Mouse (Mus musculus) embryonic facial prominence, embryonic 11.5 days (tissue): Measurements from ENCODE around the gene Serinc3. TPM values are rescaled to one million over a fixed set of nuclear protein-coding genes. Genes with fewer than 3 reads are reported as not detected.

ENCODE experiments used
- ATAC-seq: fragments of 200-750 bp; cut with Nextera tagmentation; replicated peaks from 2 replicates; pipeline ENCODE4 v1.8.0; 2017; ENCODE audit warnings: low read depth; ENCODE audit not compliant: insufficient number of reproducible peaks, low FRiP score, low TSS enrichment
- DNase-seq: peaks from one replicate; pipeline ENCODE4 v3.0.0-alpha.2; 2015; ENCODE audit warnings: low spot score
- H3K27ac ChIP-seq: fragments of 300-500 bp; sonication (generic); replicated peaks from 2 replicates; pipeline ENCODE4 v1.5.1; 2014; ENCODE audit warnings: mild to moderate bottlenecking, low read depth, low read length, control low read depth
- H3K27me3 ChIP-seq: fragments of 300-500 bp; sonication (generic); 2 replicates; pipeline ENCODE4 v1.6.1; 2014; ENCODE audit warnings: mild to moderate bottlenecking, low read length, moderate library complexity, mixed read lengths; ENCODE audit not compliant: control insufficient read depth, insufficient read depth
- H3K36me3 ChIP-seq: fragments of 300-500 bp; sonication (generic); replicated peaks from 2 replicates; pipeline ENCODE4 v1.6.1; 2014; ENCODE audit warnings: low read depth, mild to moderate bottlenecking, low read length, moderate library complexity, mixed read lengths; ENCODE audit not compliant: control insufficient read depth, insufficient read depth
- H3K4me1 ChIP-seq: fragments of 300-500 bp; sonication (generic); 2 replicates; pipeline ENCODE4 v1.6.1; 2014; ENCODE audit warnings: low read length, mixed read lengths; ENCODE audit not compliant: control insufficient read depth, insufficient read depth
- H3K4me2 ChIP-seq: fragments of 300-500 bp; sonication (generic); 2 replicates; pipeline ENCODE4 v1.6.1; 2014; ENCODE audit warnings: low read depth, mild to moderate bottlenecking, control low read depth, low read length, moderate library complexity
- H3K4me3 ChIP-seq: fragments of 300-500 bp; sonication (generic); 2 replicates; pipeline ENCODE4 v1.5.1; 2014; ENCODE audit warnings: low read depth, low read length, control low read depth
- H3K9ac ChIP-seq: fragments of 300-500 bp; sonication (generic); replicated peaks from 2 replicates; pipeline ENCODE4 v1.6.1; 2014; ENCODE audit warnings: mild to moderate bottlenecking, control low read depth, low read length
- H3K9me3 ChIP-seq: fragments of 300-500 bp; sonication (generic); replicated peaks from 2 replicates; pipeline ENCODE4 v1.6.1; 2016; ENCODE audit warnings: mild to moderate bottlenecking, low read length, inconsistent platforms, mixed read lengths; ENCODE audit not compliant: control insufficient read depth
- WGBS: fragments of 180-500 bp; shearing (Covaris S2); extraction: QIAGEN DNeasy Blood & Tissue Kit; methylation state at CpG from one replicate; pipeline ENCODE4 v1.1.7; 2014; 5-methylcytosine and 5-hydroxymethylcytosine counted together
- polyA plus RNA-seq: library from polyadenylated mRNA; unstranded; fragments of >200 nt; fragmentation: Nextera tagmentation; extraction: Ambion mirVana; gene quantifications from 2 replicates; pipeline ENCODE4 v1.2.1, GENCODE M21; 2014

The Serinc3 gene
- polyA plus RNA-seq, 1 experiment from 2014 or later = 26.0 TPM

GRCm38 (mm10) chr2:163595119-163595518 lies 49.8 kb downstream of the Serinc3 start:
- DNase-seq = no peak
- no peaks in the 10 kb centered on the region for H3K36me3 ChIP-seq
- no peak overlapping the region for H3K27ac ChIP-seq
- 18% methylated on average over 2 of the region's 2 CpGs for WGBS
- H3K4me1 ChIP-seq = no peaks in the 10 kb centered on the region; the same call in 1 of the 2 replicates
- H3K9me3 ChIP-seq = no peaks in the 10 kb centered on the region
- no peak overlapping the region for H3K4me3 ChIP-seq
- H3K4me2 ChIP-seq = no peak overlapping the region
- no peak for ATAC-seq
- H3K9ac ChIP-seq = no peak overlapping the region
- no peaks in the 10 kb centered on the region for H3K27me3 ChIP-seq

- no peak overlapping the region for H3K4me3 ChIP-seq
- no peaks in the 10 kb centered on the region for H3K9me3 ChIP-seq
- no peaks in the 10 kb centered on the region; the same call in 1 of the 2 replicates for H3K4me1 ChIP-seq
- 90% methylated on average over 10 of the region's 10 CpGs for WGBS
- no peaks in the 10 kb centered on the region for H3K36me3 ChIP-seq
- no peak for ATAC-seq
- H3K4me2 ChIP-seq = no peak overlapping the region
- no peak overlapping the region for H3K9ac ChIP-seq
- no peak overlapping the region for H3K27ac ChIP-seq
- no peak for DNase-seq
- no peaks in the 10 kb centered on the region for H3K27me3 ChIP-seq
These were observed 51.2 kb downstream of the Serinc3 start for GRCm38 (mm10) chr2:163593636-163594282.

GRCm38 (mm10) chr2:163592084-163592483 lies 52.8 kb downstream of the Serinc3 start:
- Histone ChIP-seq H3K27ac (no peak overlapping the region), H3K9ac (no peak overlapping the region), H3K4me1 (no peaks in the 10 kb centered on the region; the same call in 1 of the 2 replicates), H3K27me3 (no peaks in the 10 kb centered on the region), H3K36me3 (no peaks in the 10 kb centered on the region), H3K4me3 (no peak overlapping the region), H3K9me3 (no peaks in the 10 kb centered on the region), H3K4me2 (no peak overlapping the region)
- ATAC-seq = no peak
- 70% methylated on average over 1 of the region's 1 CpGs for WGBS
- peak; percentile 43 for DNase-seq

DNA sequence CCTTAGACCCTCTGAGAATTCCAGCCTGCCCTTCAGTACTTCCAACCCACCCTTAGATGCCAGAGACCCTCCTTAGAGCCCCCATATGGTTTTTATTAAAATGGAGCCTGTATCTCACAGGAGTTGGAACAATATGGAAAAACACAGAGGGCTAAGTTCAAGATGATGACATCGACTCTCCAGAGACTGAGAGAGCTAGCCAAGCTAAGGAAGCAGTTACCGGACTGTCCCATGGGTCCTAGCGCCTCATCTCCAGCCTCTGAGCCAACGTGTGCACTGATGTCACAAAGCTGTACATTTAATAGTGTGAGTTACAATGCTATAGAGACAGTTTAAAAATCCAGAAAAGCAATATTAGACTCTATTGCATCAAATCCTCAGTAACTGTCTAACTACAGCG lies 53.9 kb downstream of the Serinc3 start:
- H3K9me3 ChIP-seq = no peaks in the 10 kb centered on the region
- H3K4me2 ChIP-seq = no peak overlapping the region
- H3K4me1 ChIP-seq = no peaks in the 10 kb centered on the region; the same call in 1 of the 2 replicates
- H3K9ac ChIP-seq = no peak overlapping the region
- 51% methylated on average over 5 of the region's 5 CpGs for WGBS
- DNase-seq = peak; percentile 36
- no peak for ATAC-seq
- no peaks in the 10 kb centered on the region for H3K27me3 ChIP-seq
- H3K27ac ChIP-seq = no peak overlapping the region
- H3K36me3 ChIP-seq = no peaks in the 10 kb centered on the region
- no peak overlapping the region for H3K4me3 ChIP-seq

GRCm38 (mm10) chr2:163590211-163590610 lies 54.7 kb downstream of the Serinc3 start:
- no peak for DNase-seq
- Histone ChIP-seq H3K27ac (no peak overlapping the region), H3K36me3 (no peaks in the 10 kb centered on the region), H3K4me2 (no peak overlapping the region), H3K9me3 (no peaks in the 10 kb centered on the region), H3K4me1 (no peaks in the 10 kb centered on the region; the same call in 1 of the 2 replicates), H3K9ac (no peak overlapping the region), H3K27me3 (no peaks in the 10 kb centered on the region), H3K4me3 (no peak overlapping the region)
- no peak for ATAC-seq
- WGBS = 69% methylated on average over 12 of the region's 12 CpGs

DNA sequence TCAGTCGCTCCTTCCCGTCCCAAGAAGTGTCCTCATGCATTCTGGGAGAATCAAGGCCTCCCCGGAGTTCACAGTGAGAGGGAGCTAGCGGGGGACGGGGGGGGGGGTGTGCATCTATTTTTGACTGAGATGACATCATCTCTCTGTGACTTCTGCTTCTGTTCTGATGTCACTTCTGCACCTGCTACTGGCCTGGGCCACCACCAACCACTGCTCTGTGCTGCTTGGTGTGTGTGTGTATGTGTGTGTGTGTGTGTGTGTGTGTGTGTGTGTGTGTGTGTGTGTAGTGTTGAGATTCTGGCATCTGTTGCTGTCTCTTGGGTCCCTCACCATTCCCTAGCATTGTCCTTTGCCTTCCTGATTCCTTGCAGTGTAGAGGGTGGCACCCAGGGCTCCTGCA lies 57.4 kb downstream of the Serinc3 start:
- no peak overlapping the region for H3K9ac ChIP-seq
- no peak for DNase-seq
- H3K4me2 ChIP-seq = no peak overlapping the region
- no peaks in the 10 kb centered on the region for H3K36me3 ChIP-seq
- ATAC-seq = no peak
- H3K4me1 ChIP-seq = no peaks in the 10 kb centered on the region; the same call in 1 of the 2 replicates
- H3K27ac ChIP-seq = no peak overlapping the region
- WGBS = 83% methylated on average over 5 of the region's 5 CpGs
- H3K27me3 ChIP-seq = no peaks in the 10 kb centered on the region
- no peak overlapping the region for H3K4me3 ChIP-seq
- H3K9me3 ChIP-seq = no peaks in the 10 kb centered on the region

GRCm38 (mm10) chr2:163586384-163587261 lies 58.3 kb downstream of the Serinc3 start:
- no peak overlapping the region for H3K27ac ChIP-seq
- DNase-seq = peak; percentile 69
- ATAC-seq = no peak
- WGBS = 38% methylated on average over 19 of the region's 19 CpGs
- no peak overlapping the region for H3K4me2 ChIP-seq
- H3K9me3 ChIP-seq = no peaks in the 10 kb centered on the region
- no peaks in the 10 kb centered on the region for H3K27me3 ChIP-seq
- H3K4me1 ChIP-seq = no peaks in the 10 kb centered on the region; the same call in 1 of the 2 replicates
- no peak overlapping the region for H3K9ac ChIP-seq
- no peaks in the 10 kb centered on the region for H3K36me3 ChIP-seq
- no peak overlapping the region for H3K4me3 ChIP-seq

- H3K9me3 ChIP-seq = no peaks in the 10 kb centered on the region
- DNase-seq = no peak
- no peak overlapping the region for H3K4me3 ChIP-seq
- no peaks in the 10 kb centered on the region for H3K27me3 ChIP-seq
- H3K27ac ChIP-seq = no peak overlapping the region
- no peak overlapping the region for H3K4me2 ChIP-seq
- H3K36me3 ChIP-seq = no peaks in the 10 kb centered on the region
- ATAC-seq = no peak
- no peak overlapping the region for H3K9ac ChIP-seq
- 80% methylated on average over 10 of the region's 10 CpGs for WGBS
- H3K4me1 ChIP-seq = no peaks in the 10 kb centered on the region
These were observed 60.9 kb downstream of the Serinc3 start for GRCm38 (mm10) chr2:163584088-163584426.
